In the genomic region with DNA sequence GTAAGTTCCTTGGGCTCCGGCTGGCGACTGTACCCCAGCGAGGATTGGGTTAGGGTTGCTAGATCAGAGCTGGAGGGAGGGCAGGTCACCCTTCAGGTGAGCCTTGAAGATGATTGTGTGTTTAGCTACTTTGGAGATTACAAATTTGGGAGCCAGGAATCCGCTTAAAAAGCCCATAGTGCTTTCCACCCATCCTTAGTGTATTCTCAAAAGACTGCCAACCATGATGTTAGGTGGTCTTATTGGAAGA, we compare ENCODE assay signal across 9 mouse cellular contexts. TPM values are rescaled to one million over a fixed set of nuclear protein-coding genes. Genes with fewer than 3 reads are reported as not detected.
DNase-seq lines count a peak whose midpoint lies in the region; ATAC-seq and TF ChIP-seq lines count a peak whose summit lies in the region.
"Had no signal": no experiment of that assay in that cellular context is flagged by ENCODE, and none has a peak within 500 bp of the region (broad histone marks: within the 10 kb centered on the region; RNA-seq: fewer than 3 reads in every experiment).

No protein-coding gene starts in this region.

- 2% methylated on average over 4 of the region's 4 CpGs for WGBS in thymus, adult 2 months
- WGBS in liver, embryonic 13.5 days (ENCODE audit: insufficient replicate concordance): 0% methylated on average over 4 of the region's 4 CpGs

- H3K9ac ChIP-seq in liver, embryonic 13.5 days: peak overlapping the region; percentile 97

- H3K4me2 ChIP-seq in liver, embryonic 13.5 days: peak overlapping the region; percentile 74

- peak overlapping the region; percentile 90 for H3K4me3 ChIP-seq in gastrocnemius, adult 2 months
- H3K4me3 ChIP-seq in thymus, adult 2 months (ENCODE audit: control insufficient read depth, insufficient read depth, low read length): peak overlapping the region; percentile 87
- H3K4me3 ChIP-seq in liver, embryonic 13.5 days (replicated peaks): peak overlapping the region; percentile 91

- H3K27me3 ChIP-seq in thymus, adult 2 months (ENCODE audit: control insufficient read depth, insufficient read depth, low read length): no peaks in the 10 kb centered on the region
- 0 out of 2 replicates have a peak, but pooled peaks cover 3% of the 10 kb centered on the region for H3K27me3 ChIP-seq in liver, embryonic 13.5 days

- ATAC-seq in liver, embryonic 13.5 days (ENCODE audit: low read depth): no peak

- intact Hi-C loops in gastrocnemius, adult 2 months (cut with DNase I): no loop called here

- peak overlapping the region; percentile 96 for H3K27ac ChIP-seq in gastrocnemius, adult 2 months
- H3K27ac ChIP-seq in thymus, adult 2 months (ENCODE audit: control insufficient read depth, insufficient read depth, low read length): peak overlapping the region; percentile 73
- peak overlapping the region; percentile 89 for H3K27ac ChIP-seq in liver, embryonic 13.5 days

- peaks cover 10% of the 10 kb centered on the region; the same call in 1 of the 2 replicates for H3K4me1 ChIP-seq in thymus, adult 2 months (replicated peaks; ENCODE audit: control insufficient read depth, insufficient read depth, low read length)
- H3K4me1 ChIP-seq in liver, embryonic 13.5 days (replicated peaks): peaks cover 56% of the 10 kb centered on the region

- H3K36me3 ChIP-seq in thymus, adult 2 months (ENCODE audit: control insufficient read depth, insufficient read depth, low read length): peaks cover 12% of the 10 kb centered on the region
- H3K36me3 ChIP-seq in liver, embryonic 13.5 days: peaks cover 43% of the 10 kb centered on the region

- DNase-seq in gastrocnemius, adult 2 months: no peak
- no peak for DNase-seq in gastrocnemius, adult 18-20 months (ENCODE audit: low spot score)
- DNase-seq in thymus, adult 2 months: no peak
- no peak for DNase-seq in thymus, postnatal 0 days (ENCODE audit: low spot score)
- DNase-seq in liver, embryonic 13.5 days: no peak
- DNase-seq in ovary, postnatal 14 days (ENCODE audit: low spot score): no peak
- DNase-seq in cerebellum, adult 9-11 months: no peak
- no peak for DNase-seq in kidney, postnatal 14 days

- no peaks in the 10 kb centered on the region for H3K9me3 ChIP-seq in liver, embryonic 13.5 days (replicated peaks)

- TF ChIP-seq POLR2A in thymus, adult 2 months (IDR thresholded peaks at IDR 0.05; ENCODE audit: control insufficient read depth, extremely low read depth, insufficient read depth, low read length, poor library complexity): no peak

- TF ChIP-seq CTCF in gastrocnemius, adult 2 months (IDR thresholded peaks at IDR 0.05): no peak
- TF ChIP-seq CTCF in thymus, adult 2 months (IDR thresholded peaks at IDR 0.05; ENCODE audit: borderline replicate concordance, control insufficient read depth, extremely low read depth, insufficient read depth, low read length, poor library complexity): no peak

RNA-seq across cellular contexts. Expression of a gene that starts 0.7 kb away (rescaled TPM):
- 100 to 1,000 TPM; 253 to 301 TPM for total RNA-seq in gastrocnemius, adult 2 months (2021)
- total RNA-seq in gastrocnemius, adult 18-20 months (2021): 100 to 1,000 TPM; 280 to 298 TPM
- 524 and 548 TPM in 2 replicates for polyA plus RNA-seq in thymus, adult 2 months (2012; rRNA removed)
- 1,071 and 1,139 TPM in 2 replicates for polyA plus RNA-seq in thymus, postnatal 0 days (2015; fragmentation: Nextera tagmentation; extraction: Ambion mirVana)
- polyA plus RNA-seq in liver, embryonic 13.5 days (2015; fragmentation: Nextera tagmentation; extraction: Ambion mirVana): 772 and 835 TPM in 2 replicates

RNA-seq across cellular contexts. Expression of a gene that starts 8.2 kb away (rescaled TPM):
- 10 to 100 TPM in 1 of 2 experiments, 1 to 10 TPM in 1; 8.2 to 14.9 TPM for total RNA-seq in gastrocnemius, adult 2 months (2021)
- total RNA-seq in gastrocnemius, adult 18-20 months (2021): 10 to 100 TPM; 10.0 to 13.0 TPM
- 11.0 and 12.5 TPM in 2 replicates for polyA plus RNA-seq in thymus, adult 2 months (2012; rRNA removed)
- 17.4 and 18.3 TPM in 2 replicates for polyA plus RNA-seq in thymus, postnatal 0 days (2015; fragmentation: Nextera tagmentation; extraction: Ambion mirVana)
- polyA plus RNA-seq in liver, embryonic 13.5 days (2015; fragmentation: Nextera tagmentation; extraction: Ambion mirVana): 31.2 and 32.2 TPM in 2 replicates

RNA-seq across cellular contexts. Expression of a gene that starts 17.3 kb away (rescaled TPM):
- 1 to 10 TPM; 4.8 to 6.1 TPM for total RNA-seq in gastrocnemius, adult 2 months (2021)
- total RNA-seq in gastrocnemius, adult 18-20 months (2021): 1 to 10 TPM; 4.0 to 4.1 TPM
- polyA plus RNA-seq in thymus, adult 2 months (2012; rRNA removed): 21.6 and 29.3 TPM in 2 replicates
- polyA plus RNA-seq in thymus, postnatal 0 days (2015; fragmentation: Nextera tagmentation; extraction: Ambion mirVana): 9.4 and 13.0 TPM in 2 replicates
- polyA plus RNA-seq in liver, embryonic 13.5 days (2015; fragmentation: Nextera tagmentation; extraction: Ambion mirVana): 16.7 and 18.2 TPM in 2 replicates

RNA-seq across cellular contexts. Expression of a gene that starts 17.5 kb away (rescaled TPM):
- 10 to 100 TPM; 15.9 to 19.8 TPM for total RNA-seq in gastrocnemius, adult 2 months (2021)
- 10 to 100 TPM; 16.9 to 17.0 TPM for total RNA-seq in gastrocnemius, adult 18-20 months (2021)
- polyA plus RNA-seq in thymus, adult 2 months (2012; rRNA removed): 18.1 and 19.8 TPM in 2 replicates
- polyA plus RNA-seq in thymus, postnatal 0 days (2015; fragmentation: Nextera tagmentation; extraction: Ambion mirVana): 15.7 and 19.6 TPM in 2 replicates
- 24.4 and 26.3 TPM in 2 replicates for polyA plus RNA-seq in liver, embryonic 13.5 days (2015; fragmentation: Nextera tagmentation; extraction: Ambion mirVana)
- total RNA-seq: monocyte, adult 5-6 weeks had no signal

RNA-seq across cellular contexts. Expression of a gene that starts 23.2 kb away (rescaled TPM):
- 10 to 100 TPM; 63.8 to 69.0 TPM for total RNA-seq in gastrocnemius, adult 2 months (2021)
- 10 to 100 TPM; 54.7 to 69.6 TPM for total RNA-seq in gastrocnemius, adult 18-20 months (2021)
- 45.1 and 59.9 TPM in 2 replicates for polyA plus RNA-seq in thymus, adult 2 months (2012; rRNA removed)
- 12.6 and 16.3 TPM in 2 replicates for polyA plus RNA-seq in thymus, postnatal 0 days (2015; fragmentation: Nextera tagmentation; extraction: Ambion mirVana)
- 12.7 and 13.2 TPM in 2 replicates for polyA plus RNA-seq in liver, embryonic 13.5 days (2015; fragmentation: Nextera tagmentation; extraction: Ambion mirVana)
